Mouse (Mus musculus) splenic B cell, adult 2 months (primary cell): ENCODE results near the gene Zfp839.

Source experiments
- DNase-seq: peaks from one replicate; pipeline ENCODE4 v3.0.0-alpha.2; 2011; ENCODE audit warnings: low read depth, low spot score
- H3K27me3 ChIP-seq: 2 replicates; pipeline ENCODE4 v1.6.1; 2012; ENCODE audit warnings: mild to moderate bottlenecking, low read length, moderate library complexity, mixed read lengths; ENCODE audit not compliant: control insufficient read depth, poor library complexity, insufficient read depth, severe bottlenecking
- H3K36me3 ChIP-seq: 2 replicates; pipeline ENCODE4 v1.6.1; 2012; ENCODE audit warnings: mild to moderate bottlenecking, low read length, moderate library complexity, mixed read lengths; ENCODE audit not compliant: control insufficient read depth, poor library complexity, insufficient read depth, severe bottlenecking

Zfp839 gene

DNA sequence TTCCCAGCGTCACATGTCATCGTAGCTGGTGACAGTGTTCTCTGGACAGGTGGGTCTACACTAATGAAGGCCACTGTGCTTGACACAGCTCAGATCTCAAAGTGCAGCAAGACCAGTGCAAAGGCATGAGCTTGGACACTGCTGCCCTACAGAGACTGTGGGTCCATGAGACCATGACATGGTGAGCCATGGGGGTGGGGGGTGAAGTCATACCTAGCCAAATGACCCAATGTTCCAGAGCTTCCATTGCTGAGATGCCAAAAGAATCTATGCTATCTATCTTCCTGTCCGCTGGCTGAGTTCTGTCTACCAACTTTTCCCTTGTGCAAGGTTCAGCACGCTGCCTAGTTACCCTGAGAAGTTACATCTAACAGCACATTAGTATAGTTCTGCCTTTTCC lies 21.1 kb upstream of the Zfp839 start:
- no peak for DNase-seq
- no peaks in the 10 kb centered on the region for H3K27me3 ChIP-seq
- no peaks in the 10 kb centered on the region for H3K36me3 ChIP-seq

DNA sequence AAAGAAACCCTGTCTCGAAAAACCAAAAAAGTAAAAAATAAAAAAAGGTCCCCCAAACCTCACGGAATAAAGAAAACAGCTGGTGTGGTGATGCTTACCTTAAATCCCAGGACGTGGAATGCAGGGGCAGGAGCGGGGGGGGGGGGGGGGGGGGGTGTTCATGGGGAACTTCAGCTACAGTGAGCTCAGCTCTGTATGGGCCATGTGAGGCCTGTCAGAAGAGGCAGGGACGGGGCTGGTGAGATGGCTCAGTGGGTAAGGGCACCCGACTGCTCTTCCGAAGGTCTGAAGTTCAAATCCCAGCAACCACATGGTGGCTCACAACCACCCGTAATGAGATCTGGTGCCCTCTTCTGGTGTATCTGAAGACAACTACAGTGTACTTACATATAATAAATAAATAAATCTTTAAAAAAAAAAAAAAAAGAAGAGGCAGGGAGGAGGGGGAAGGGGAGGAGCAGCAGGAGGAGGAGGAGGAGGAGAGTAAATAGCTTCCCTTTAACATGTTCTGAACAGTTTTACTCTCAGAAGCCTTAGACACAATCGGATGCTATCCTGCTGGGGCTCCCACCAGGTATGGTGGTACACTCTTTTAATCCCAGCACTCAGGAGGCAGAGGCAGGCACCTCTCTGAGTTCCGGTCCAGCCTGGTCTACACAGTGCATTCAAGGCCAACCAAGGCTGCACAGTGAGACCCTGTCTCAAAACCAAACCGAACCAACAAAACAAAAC lies 19.6 kb upstream of the Zfp839 start:
- Histone ChIP-seq H3K36me3 (no peaks in the 10 kb centered on the region), H3K27me3 (no peaks in the 10 kb centered on the region)
- DNase-seq = no peak

DNA sequence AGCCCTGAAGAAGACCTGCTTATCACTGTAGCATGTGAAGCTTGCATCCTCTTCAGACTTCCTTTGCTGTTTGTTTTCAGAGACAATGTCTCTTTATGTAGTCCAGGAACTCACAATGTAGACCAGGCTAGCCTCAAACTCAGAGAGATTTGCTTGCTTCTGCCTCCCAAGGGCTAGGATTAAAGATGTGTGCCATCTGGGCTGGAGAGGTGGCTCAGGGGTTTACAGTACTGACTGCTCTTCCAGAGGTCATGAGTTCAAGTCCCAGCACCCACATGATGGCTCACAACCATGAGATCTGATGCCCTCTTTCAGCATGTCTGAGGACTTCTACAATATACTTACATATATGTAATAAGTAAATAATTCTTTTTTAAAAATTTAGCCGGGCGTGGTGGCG lies 14.9 kb upstream of the Zfp839 start:
- no peak for DNase-seq
- Histone ChIP-seq H3K27me3 (no peaks in the 10 kb centered on the region), H3K36me3 (no peaks in the 10 kb centered on the region)

DNA sequence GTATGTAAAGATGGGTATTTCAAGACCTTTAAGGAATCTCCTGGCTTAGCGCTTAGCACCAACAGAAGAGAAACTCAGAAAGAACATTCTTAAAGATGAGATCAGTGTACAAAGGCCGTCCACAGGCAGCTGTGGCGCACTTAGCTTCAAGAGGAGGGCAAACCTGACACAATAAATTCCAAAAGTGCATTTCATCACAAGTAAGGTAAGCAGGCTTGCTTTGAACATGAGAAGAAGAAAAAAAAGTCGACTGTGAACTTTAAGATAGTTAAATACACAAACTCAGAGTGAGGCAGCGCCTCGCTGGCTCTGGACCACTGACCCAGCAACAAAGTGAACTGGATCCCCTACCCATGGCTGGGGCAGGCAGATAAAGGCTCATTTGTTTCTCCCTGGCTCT lies 13.3 kb upstream of the Zfp839 start:
- Histone ChIP-seq H3K36me3 (no peaks in the 10 kb centered on the region), H3K27me3 (no peaks in the 10 kb centered on the region)
- no peak for DNase-seq

DNA sequence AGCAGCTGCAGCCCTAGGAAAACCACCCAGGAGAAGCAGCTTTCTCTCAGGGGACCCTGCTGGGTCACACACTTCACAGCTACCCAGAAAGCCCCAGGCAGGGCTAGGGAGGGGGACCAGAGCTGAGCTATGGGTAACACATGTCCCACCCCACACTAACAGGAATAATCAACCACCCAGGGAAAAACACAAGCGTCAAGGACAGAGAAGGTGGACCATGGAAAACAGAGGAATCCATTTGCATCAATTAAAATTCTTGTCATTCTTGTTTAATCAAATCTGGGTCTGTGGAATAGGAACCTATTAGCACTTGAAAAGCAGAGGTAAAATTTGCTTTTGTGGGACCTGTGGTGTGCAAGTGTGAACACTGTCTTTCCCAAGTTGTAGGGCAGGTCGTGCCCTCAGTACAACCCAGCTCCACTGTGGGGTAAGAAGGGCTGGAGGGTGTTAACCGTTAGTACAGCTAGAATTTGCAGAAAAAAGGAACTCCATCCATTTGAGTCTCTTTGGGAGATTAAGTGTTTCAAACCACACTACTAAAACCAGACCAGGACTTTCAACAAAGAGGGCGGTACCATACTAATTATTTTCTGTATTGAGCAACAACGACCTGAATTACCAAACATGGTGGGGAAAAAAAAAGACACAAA lies 12.7 kb upstream of the Zfp839 start:
- Histone ChIP-seq H3K36me3 (no peaks in the 10 kb centered on the region), H3K27me3 (no peaks in the 10 kb centered on the region)
- DNase-seq = no peak

DNA sequence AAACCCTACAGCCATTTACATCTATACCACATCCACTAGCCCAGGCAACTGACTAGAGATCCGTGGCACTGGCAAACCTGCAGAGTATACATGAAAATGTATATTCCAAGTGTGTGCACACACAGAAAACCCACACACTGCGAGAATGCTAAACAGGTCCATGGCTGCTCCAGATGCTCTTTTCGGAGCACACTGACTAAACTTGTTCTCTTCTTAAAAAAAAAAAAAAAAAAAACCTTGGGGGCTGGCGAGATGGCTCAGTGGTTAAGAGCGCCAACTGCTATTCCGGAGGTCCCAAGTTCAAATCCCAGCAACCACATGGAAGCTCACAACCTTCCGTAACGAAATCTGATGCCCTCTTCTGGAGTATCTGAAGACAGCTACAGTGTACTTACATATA lies 12.2 kb upstream of the Zfp839 start:
- H3K36me3 ChIP-seq = no peaks in the 10 kb centered on the region
- no peaks in the 10 kb centered on the region for H3K27me3 ChIP-seq
- no peak for DNase-seq

DNA sequence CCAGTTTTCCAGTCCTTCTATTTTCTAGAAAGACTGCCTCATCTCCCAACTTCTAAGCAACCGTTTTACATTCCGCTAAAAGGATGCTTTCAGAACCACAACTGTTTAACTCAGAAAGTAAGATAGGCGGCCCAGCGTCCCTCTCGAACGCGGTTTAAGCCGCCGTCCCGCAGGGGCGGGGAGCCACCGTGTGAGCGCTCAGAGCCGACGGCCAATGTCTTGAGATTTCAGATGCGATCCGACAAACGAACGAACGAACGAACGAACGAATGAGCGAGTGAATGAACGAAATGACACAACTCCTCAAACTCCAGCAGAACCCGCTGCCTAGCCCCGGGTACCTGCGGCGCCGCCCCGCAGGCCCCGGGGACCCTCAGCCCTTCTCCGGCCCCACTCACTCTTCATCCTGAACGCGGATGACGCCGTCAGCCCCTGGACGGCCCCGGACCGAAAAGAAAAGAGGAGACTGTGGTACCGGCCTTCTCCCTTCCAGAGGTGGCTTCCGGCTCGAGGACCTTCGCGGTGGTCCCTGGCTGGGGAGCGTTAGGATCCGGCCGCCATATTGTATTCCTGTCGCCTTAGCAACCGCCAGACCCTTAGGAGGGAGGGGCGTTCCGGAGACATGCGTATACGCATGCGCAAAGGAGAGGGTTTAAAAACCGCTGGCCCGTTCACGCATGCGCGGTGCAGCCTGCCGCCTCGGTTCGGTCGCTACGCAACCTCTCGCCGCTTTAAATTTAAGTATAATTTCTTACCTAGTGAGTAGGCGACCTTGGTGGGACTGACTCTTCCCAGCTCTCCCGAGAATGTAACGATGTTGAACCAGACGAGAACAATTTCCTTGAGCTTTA lies 9.5 kb upstream of the Zfp839 start, which contains the start of gene Mok:
Gene Mok (minus strand): TSS at position 592 of the 851 bp plus-strand sequence.
- H3K27me3 ChIP-seq = no peaks in the 10 kb centered on the region
- H3K36me3 ChIP-seq = no peaks in the 10 kb centered on the region
- peak; percentile 96 for DNase-seq

DNA sequence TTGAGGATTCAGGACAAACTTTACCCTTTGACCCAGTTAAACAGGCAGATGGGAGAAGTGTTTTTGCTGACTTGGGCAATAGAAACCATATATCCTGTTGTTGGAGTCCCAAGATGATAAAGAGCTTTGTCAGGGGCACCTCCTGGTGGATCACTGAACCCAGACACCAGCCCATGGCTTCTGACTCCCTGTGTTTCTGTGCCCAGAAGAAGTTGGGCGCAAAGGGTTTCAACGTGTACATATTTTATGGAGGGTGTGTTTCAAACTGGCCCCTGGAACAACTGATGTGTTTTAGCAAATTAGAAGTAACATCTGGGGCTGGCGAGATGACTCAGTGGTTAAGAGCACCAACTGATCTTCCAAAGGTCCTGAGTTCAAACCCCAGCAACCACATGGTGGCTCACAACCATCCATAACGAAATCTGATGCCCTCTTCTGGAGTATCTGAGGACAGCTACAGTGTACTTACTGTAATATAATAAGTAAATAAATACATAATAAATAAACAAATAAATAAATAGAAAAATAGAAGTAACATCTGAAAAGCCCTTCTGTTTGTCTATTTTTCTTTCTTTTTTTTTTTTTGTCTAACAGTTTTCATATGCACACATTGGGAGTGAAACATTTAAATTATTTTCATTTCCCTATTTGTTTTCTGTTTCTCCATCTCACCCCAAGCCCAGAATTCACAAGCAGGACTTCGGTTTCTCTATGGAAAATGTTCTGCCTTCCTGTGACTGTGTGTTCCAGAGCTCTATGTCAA lies 8.1 kb upstream of the Zfp839 start:
- no peaks in the 10 kb centered on the region for H3K27me3 ChIP-seq
- no peaks in the 10 kb centered on the region for H3K36me3 ChIP-seq
- DNase-seq = no peak

DNA sequence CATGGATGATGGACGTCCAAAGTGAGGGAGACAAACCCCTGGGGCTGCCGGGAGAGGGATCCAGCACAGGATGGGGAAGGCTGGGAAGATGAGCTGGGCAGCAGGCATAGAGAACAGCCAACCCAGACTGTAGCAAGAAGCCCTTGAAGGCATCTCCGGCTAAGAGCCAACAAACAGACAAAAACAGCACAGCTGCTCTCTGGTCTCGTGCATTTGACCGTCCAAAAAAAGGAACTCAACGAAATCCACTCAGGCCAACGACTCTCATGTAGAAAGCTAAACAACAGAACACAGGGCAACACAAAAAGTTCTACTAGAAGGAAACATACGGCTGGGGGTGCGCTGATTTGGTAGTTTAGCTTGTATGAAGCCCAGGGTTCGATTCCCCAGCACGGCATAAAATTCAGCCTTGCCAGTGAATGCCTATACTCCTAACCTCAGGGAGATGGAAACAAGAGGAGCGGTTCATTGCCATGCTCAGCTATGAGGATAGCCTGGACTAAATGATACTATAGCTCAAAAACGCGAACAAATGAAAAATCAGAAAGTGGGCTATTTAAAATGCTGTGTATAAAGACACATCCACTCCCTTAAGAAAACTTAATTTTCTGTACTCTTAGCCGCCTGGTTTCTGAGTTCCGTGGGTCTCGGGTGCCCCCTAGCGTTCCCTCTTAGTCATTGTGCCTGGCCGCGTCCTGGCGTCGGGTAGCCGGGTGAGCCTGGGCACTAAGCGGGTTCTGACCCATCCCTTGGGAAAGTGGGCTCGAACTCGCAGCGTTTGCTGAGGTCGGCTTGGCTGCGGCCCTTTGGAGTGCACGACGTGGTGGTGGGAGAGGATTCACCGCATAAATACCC lies 6.6 kb upstream of the Zfp839 start:
- DNase-seq = peak; percentile 90
- H3K27me3 ChIP-seq = no peaks in the 10 kb centered on the region

DNA sequence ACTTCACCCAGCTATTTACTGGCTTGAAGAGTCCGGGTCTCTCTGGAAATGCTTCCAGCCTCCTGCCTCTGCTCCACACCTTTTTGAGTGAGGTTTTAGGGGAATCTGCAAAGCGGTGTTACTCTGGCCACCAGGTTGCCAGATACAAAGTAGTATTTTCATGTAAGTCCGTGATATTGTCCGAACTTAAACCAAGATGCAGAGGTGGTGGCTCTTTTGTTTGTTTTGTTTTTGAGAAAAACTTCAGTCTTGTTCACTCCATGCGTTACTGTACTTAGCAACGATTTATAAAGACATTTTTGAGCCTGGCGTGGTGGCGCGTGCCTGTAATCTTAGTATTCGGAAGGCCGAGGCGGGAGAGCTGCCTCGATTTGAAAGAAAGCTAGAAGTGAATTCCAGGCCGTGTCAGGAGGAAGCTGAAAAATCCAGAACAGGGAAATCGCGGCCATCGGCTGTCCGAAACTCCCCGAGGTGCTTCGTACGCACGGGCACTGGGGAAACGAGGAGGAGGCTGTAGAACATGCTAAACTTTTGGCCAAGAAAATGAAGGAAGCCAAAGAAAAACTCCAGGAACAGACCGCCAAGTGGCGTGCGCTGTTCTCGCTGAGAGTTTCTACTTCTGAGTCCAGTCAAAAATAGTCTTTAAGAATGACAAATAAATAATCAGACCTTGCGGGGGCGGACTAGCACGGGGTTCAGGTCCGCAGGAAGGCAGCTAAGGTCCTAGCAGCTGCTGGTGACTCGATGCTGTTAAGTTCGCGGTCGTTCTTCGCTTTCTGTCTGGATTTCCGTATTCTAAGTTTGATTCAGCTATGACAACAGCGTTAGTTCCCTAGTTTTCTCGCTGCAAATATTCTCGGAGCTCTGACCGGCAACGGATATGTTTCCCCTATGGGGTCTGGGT lies 5.6 kb upstream of the Zfp839 start:
- Histone ChIP-seq H3K27me3 (no peaks in the 10 kb centered on the region), H3K36me3 (no peaks in the 10 kb centered on the region)
- no peak for DNase-seq

More for the DNA sequence above, 6.6 kb upstream of the Zfp839 start:
- H3K36me3 ChIP-seq = no peaks in the 10 kb centered on the region

DNA sequence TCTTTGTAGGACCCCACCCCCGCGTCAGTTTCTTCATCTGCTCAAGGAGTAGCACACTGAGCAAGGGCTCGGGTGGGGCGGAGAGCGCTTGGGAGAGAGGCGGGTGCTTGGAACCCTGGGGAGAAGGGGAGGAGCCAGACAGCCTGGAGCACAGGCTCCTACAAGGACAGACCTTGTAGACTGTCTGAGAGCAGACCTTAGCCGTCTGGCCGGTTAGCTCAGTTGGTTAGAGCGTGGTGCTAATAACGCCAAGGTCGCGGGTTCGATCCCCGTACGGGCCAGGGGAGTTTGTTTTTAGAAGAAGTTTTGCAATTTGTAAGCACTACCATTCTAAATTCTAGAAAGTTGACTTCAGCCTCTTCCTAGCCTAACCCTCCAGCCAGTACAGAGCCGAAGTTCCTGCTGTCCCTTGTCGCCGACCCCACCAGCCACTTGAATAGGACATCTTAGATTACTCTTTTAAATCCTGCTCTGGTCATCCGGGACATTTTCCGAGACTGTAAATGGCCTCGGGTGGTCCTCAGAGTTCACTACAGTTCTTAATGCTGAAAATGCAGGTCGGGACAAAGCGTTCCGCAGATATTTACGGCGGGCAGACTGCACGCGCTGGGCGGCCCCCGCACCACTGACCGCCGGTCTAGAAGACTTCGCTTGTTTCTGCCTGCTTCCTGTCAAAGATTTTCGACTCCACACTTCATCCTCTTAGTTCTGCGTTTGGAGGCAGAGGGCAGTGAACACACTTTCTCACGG lies 4.7 kb upstream of the Zfp839 start:
- no peaks in the 10 kb centered on the region for H3K36me3 ChIP-seq
- no peaks in the 10 kb centered on the region for H3K27me3 ChIP-seq
- DNase-seq = peak; percentile 83

DNA sequence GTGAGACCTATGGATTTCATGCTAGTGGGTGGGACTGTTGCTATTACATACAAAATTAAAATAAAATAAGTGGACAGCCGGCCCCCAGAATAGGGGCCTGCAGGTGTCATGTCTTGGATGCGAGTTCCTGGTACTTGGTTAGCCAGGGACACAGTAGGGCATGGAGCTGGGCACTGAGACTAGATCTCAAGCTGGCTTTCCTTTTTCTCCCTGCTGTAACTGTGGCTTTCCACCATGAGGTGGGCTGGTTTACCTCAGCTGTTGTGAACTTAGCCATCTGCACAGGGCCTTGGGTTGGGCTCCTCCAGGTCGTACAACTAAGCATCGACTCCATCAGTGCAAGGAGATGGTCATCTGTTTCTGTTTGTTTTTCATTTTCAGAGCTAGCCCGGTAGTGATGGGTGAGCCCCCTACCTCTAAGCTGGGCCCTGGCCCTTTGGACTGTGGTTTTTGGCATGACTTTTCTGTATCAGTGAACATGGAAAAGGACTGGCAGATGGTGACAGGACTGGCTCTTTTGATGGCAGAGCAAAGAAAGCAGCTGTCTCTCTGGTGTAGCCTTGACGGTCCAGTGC lies 3.8 kb upstream of the Zfp839 start:
- DNase-seq = no peak
- H3K27me3 ChIP-seq = no peaks in the 10 kb centered on the region

More for the DNA sequence above, 3.8 kb upstream of the Zfp839 start:
- H3K36me3 ChIP-seq = no peaks in the 10 kb centered on the region
